Mouse (Mus musculus) left cerebral cortex, postnatal 36 days (tissue): ENCODE results near the gene Gca. TPM values are rescaled to one million over a fixed set of nuclear protein-coding genes. Genes with fewer than 3 reads are reported as not detected.
A peak's percentile ranks its signal among the peaks of the same experiment; 100 is the strongest.

Experiments used
- DNase-seq, 2 experiments: peaks; one replicate each; pipeline ENCODE4 v3.0.0; 2021 to 2022; ENCODE audit warnings: low spot score in 2 of 2, mixed read lengths in 1 of 2
- intact Hi-C: fragments of 180-260 bp; cut with DNase I; formaldehyde crosslinking; loops from one replicate; pipeline ENCODE4 v1.15.1; 2025
- total RNA-seq, 2 experiments: library from RNA; stranded (reverse); gene quantifications; 2 replicates each; pipeline ENCODE4 v1.2.3; 2021

Gene Gca
- total RNA-seq, result 10 to 100 TPM; 15.5 to 24.5 TPM

DNA sequence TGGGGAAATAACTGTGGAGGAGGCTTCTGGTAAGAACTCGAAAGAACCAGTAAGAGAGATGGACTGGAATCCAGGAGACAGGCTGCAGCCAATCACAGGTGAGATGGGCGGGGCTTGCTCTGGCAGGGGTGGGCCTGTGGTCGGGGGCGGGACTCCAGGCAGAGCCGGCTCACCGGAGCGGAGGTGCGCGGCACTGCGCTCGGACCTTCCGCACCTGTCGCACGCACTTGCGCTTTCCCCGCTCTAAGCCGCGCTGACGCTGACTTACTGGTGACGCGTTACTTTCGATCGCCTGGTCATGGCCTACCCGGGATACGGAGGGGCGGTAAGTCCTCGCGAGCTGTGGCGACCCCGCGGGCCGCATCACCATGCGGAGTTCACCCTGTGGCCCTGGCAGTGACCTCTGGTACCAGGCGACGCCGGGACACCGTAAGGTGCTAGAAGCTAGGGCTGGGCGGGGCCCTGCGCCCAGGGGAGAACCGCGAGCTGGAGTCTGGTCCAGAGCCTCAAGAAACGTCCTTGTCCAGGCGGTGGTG is at the start of gene Gca:
Gene Gca (plus strand): TSS at position 151 of the 536 bp plus-strand sequence.
- intact Hi-C loops, result no loop called here
- DNase-seq, result peak; percentile 76 to 81

DNA sequence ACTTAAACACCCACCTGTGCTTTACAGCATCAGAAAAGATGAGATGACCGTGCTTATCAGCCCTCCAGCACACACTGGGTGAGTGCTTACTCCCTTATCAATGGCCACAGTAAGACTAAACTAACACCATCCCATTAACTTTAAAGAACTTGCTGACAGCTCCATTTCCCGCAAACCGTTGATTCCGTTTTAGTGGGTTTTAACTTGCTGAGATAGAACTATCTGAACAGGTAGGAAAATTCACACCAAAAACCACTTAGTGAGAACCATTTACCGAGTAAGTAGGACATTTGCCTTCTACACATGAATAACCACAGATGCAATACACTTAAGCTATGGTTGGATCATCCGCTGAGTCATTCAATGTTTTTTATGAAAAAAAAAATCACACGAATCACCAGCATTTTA is 45.1 kb upstream of the Gca start:
- DNase-seq, result no peak
- intact Hi-C loops, result no loop called here

DNA sequence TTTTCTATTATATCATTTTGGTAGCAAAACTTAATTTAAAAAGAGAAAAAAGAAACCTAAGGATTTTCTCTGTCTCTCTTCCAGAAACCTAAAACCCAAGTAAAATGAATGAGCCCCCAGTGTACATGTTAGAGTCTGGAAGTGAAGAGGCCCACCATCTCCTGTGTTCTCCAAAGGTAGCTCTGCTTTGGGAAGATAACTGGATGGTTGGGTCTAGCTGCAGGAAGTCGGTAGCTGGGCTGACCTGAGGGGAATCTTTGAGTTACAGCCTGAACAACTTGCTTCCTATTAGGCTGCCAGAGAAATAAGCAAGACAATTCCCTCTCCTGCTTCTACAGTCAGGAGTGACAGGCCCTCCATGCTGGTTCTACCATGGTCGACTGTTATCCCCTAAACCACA is 44.4 kb upstream of the Gca start:
- DNase-seq, result no peak
- intact Hi-C loops, result loop anchor here (10.0 kb wide), 1 partner anchor 95 kb away; no protein-coding TSS in a partner anchor

DNA sequence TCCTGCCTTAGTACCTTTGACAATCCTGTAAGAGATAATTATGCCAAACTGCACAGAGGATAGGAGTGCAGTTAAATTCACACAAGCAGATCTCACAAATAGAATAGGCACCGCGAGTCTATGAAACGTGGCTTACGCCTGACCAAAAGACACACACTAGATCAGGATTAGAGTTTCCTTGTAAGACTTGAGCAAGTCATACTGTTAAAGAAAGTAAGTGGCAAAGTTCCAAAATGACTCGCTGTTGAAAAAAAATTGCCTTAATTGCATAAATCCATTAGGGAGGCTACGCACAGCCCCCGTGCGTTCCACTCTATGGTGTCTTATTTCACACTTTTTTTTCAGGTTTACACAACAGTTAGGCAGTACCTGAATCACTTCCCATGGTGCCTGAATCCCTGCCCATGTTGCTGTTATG is 41.1 kb upstream of the Gca start:
- intact Hi-C loops, result loop anchor here (10.0 kb wide), 1 partner anchor 98 kb away; no protein-coding TSS in a partner anchor
- peak in 1 of 2 experiments; percentile 9 for DNase-seq

DNA sequence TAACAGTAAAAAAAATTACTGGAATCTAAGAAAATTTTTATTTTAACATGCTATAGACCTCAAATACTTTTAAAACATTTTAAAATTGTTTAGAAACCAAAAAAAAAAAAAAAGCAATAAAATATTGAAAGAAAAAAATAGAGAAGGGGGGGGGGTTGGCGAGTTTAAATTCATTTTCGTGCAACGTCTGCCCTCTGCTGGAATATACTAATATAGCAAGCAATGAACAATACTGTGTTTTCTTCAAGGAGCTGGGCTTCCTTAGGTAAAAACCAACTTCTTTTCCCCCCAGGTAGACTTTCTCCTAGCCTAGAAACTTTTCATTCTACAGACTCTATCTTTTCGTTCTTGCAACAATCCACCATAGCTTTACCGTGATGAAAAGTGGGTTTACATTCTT is 36.4 kb upstream of the Gca start:
- DNase-seq, result no peak

DNA sequence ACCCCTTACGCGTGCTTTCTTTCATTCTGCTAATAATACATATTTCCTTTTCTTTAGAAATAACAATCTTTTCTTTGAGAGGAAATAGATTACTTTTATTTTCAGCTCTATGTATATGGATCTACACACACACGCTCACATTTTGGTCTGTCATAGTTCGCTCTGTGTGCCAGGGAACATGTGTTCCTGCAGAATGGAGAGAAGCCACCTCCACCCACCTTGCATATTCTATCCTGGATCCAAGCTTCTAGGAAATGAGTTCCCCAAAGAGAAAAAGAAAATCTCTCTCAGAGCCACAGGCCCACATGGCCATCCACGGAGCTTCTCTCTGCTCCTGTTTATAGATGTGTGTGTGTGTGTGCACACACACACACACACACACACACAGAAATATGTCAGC is 35.7 kb upstream of the Gca start:
- intact Hi-C loops, result loop anchor here (5.0 to 10.0 kb wide), 7 partner anchors 56 to 986 kb away; partner anchors contain the start of gene Fap
- peak; percentile 71 to 79 for DNase-seq

More for the DNA sequence above, 36.4 kb upstream of the Gca start:
- intact Hi-C loops, result loop anchor here (5.0 to 10.0 kb wide), 7 partner anchors 55 to 985 kb away; partner anchors contain the start of gene Fap

DNA sequence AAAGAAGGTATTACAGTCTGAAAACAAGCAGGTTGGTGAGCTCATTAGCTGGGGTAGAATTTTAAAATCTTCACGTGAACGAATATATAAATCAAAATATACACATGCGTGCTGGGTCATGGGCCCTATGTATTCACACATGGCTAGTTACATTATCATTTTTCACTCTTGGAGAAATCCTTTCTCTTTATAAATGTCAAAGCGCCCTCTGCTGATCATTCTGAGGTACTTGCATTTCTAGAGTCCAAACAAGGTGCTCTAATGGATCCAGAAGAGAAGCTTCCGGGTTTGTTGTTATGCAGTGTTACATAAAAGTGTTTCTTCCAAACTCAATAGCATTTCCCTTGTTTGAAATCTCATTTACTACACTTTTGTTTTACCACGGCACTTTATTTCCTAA is 33.6 kb upstream of the Gca start:
- intact Hi-C loops, result no loop called here
- DNase-seq, result peak in 1 of 2 experiments; percentile 17

DNA sequence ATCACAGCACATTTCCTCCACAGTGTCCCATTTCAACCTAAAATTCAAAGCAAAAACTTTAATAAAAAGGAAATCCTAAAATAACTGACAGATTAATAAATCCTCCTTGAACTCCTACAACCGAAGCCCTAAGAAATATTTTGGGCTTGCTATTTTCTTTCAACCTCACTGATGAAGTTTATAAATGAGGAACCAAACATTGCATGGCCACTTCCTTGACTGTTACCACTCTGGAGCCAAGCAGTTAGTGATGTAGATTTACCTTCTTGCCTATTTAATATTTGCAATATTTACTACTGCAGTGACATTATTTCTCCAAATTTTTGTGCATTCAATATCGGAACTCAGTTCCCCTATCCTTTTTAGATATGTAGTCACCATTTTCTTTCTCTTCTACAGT is 24.2 kb upstream of the Gca start:
- DNase-seq, result no peak
- intact Hi-C loops, result no loop called here

DNA sequence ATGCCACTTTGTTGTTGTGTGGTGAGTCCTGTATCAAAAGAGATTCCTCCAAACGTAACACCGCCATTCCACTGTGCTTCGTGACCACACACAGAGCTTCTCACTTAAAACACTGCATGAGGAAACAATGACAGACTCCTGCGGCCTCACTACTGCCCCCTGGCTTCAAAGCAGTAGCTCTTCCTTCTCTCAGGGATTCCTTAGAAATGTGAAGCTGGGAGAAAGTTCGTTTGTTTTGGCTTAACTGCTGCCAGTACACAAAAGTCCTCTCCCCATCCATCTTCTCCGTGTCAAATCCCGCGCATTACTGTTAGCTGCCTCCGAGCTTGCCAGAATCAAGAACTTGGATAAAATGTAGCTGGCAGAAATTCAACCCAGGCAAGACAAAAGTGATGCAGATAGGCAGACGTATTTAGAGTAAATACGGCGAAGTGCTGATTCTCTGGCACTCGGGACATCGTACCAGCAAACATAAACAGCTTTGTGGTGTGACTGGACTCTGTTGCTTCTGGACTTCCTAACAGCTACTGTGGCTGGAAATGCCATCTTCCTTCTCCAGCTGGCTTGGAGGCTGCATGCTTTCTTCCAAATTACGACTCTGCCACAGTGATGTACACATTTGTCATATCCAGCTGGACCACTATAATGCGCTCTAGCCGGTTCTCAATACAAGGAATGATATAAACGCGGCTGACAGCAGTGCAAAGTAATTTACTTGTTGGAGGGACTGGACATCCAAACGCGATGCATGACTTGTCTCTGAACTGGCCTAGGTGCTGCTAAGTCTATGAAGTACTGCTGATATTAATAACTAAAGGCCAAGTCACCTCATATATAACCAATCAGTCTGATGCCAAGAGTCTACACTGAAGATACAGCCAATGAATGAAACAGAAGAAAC is 20.4 kb upstream of the Gca start:
- intact Hi-C loops, result no loop called here
- DNase-seq, result no peak

DNA sequence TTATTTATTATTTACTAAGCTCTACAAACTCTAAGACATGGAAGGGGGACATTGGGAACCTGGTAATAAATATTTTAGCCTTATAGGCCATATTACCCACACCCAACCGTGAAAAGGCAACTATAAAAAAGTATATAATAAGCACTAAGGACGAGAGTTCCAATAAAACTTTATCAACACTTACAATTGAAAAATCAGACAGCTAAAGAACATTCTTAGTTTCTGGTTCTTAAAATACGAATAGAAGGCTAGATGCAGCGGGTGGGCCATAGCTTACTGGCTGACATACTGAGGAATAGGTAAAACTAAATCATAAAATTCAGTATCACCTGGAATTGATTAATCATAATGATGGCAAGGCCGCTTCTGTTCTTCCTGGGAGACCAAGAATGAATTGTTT is 19.2 kb upstream of the Gca start:
- intact Hi-C loops, result no loop called here
- no peak for DNase-seq

DNA sequence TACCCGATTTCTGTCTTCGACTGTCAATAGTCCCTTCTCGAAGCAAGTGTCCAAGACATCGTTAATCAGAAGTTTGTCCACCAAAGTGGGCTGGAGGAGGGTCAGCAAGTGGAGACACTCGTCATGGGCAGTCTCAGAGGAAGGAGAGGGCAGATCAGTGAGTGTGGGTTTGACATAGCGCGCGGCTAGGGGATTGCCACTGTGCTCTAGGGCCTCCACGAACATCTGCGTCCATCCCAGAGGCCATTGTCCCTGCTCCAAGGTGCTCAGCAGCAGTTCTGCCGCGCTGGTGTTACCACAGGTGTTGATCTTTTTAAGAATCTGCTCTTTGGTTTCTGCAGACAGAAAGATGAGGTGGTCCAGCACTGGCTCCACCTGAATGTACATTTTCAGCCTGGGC is 18.6 kb upstream of the Gca start:
- intact Hi-C loops, result no loop called here
- DNase-seq, result no peak

DNA sequence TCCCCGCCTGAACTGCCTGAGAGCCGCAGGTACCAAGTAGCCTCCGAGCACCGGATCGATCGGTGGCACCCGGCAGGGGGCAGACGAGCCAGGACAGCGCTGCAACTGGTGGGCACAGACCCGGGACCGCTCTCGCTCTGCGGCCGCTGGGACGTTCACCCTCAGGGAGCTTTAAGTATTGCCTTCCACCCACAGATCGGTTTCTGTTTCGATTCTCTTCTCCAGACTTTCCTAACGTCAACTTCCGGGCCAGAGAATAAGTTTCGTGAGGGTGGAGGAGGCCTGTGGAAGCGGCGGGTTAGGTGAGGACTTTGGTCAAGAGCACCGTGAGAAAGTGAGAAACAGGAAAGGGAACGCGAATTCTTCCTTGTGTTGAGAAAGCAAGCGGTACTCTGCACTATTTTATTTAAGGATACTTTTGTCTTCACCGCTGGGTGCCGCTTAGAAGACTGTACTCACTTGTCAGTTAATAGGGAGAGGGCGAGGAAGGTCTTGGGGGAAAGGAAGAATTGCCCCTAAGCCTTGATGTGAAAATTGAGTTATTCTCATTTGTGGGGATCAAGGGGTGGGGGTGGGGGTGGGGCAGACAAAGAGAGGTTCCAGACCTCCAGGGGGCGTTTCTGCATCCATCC is 18.0 kb upstream of the Gca start, which contains the start of gene Ifih1:
Gene Ifih1 (minus strand): TSS at position 242 of the 632 bp plus-strand sequence.
- intact Hi-C loops, result no loop called here
- peak in 1 of 2 experiments; percentile 18 for DNase-seq

DNA sequence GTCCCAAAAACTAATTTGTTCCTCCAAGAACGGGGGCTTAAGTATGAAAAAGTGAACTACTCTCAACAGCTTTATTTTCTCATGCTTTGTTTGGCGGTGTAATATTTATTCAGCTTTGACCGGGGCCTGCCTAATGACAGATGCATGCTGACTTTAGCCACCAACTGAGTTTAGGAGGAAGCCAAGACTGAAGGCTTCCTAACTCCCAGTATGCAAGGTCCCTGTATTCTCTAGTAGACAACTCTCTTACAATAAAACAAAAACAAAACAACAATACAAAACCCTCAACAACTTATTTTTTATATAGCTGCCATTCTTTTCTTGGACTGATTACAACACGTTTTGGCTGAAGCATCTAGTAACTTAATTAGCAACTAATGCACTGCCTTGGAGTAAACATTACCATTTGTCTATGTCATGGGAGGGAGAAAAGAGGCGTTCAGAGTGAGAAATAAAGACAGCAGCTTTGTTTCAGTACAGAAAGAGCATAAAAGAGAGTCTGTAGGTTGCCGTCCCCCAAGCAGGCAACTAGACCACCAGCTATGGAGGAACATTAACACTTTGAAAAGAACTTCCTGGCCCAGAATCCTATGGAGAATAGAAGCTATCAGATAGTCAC is 17.3 kb upstream of the Gca start:
- no peak for DNase-seq
- intact Hi-C loops, result no loop called here

DNA sequence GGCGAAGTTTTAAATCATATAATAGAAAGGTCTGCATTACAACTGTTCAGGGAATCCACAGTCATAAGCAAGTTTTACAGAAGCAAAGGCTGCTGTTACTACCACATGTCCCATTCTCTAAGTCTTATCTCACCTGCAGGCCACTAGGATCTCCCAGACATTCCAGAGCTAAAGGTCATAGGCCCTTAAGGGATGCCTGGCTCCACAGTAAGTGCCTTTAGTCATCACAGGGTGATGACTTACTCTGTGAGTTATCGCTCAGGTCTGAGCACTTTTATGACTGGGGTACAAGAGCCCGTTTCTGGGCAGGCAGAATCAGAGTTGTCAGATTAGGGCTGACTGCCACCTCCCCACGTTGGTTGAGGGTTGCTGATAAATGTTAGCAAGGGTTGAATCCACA is 12.2 kb upstream of the Gca start:
- no peak for DNase-seq

DNA sequence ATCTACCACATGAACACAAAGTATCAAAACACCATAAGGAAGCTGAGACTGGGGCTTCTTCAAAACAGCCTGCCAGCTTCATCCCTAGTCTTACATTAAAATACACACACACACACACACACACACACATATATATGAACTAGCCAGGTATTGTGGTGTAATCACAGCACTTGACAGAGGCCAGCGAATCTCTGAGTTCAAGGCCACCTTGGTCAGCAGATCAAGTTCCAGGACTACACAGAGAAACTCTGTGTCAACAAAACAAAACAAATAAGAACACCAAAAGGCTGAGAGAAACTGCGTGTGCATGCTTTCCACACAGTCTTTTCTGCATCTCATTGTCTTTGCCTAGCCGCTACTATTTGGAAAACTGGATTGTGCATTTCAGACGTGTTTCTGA is 11.6 kb upstream of the Gca start:
- no peak for DNase-seq
- intact Hi-C loops, result loop anchor here (5.0 kb wide), 1 partner anchor 800 kb away; no protein-coding TSS in a partner anchor

More for the DNA sequence above, 12.2 kb upstream of the Gca start:
- intact Hi-C loops, result loop anchor here (5.0 kb wide), 1 partner anchor 800 kb away; no protein-coding TSS in a partner anchor

DNA sequence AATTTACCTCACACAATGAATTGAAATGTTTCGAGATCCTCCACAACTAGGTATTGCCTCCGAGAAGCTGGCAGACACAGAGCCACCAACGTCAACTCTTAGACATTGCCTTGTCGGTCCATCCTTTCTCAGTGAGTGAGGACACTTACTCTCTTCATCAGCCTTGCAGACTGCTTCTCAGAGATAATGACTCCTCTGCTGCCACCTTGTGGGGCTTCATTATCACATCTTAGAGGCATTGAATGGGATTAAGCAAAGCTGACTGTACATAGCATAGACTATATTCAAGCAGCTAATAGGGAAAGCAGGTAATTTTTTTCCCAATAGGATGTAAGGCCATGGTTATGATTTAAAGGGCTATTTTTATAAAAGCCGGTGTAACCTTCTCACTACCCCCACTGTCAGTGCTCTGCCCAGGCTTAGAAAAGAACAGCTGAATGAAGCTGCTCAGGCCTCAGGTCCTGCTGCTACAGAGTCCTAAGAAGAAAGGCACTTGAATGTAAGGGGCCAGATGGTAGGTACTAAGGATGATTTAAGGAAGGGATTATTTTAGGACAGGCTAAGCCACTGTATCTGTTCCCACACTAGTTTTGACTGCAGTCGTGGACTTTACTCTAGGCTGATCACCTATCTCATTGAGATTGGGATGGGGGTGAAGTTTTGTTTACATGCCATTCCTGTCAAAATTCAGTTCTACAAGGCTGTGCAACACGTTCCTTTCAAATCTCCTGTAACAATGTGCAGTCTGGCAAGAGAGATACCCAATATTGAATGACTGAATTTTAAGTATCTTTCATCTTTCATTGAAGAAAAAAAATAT is 9.4 kb upstream of the Gca start:
- peak; percentile 39 to 67 for DNase-seq
- intact Hi-C loops, result loop anchor here (5.0 kb wide), 1 partner anchor 798 kb away; no protein-coding TSS in a partner anchor

DNA sequence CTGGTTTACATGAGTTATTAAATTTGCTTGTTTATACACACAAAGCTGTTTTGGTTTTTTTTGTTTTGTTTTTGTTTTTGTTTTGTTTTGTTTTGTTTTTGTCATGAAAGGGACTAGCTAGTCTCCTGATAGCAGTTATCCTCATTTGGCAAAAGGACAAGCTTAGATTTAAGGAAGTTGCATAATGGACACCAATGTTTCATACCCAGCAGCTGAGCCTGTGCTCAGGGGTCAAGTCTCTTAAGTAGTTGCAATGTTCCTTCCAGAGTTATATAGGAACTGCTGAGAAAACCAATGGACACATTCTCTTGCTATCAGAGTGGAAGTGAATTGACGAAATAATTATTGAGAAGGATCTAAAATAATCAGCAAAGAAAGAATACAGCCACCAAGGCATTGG is 8.0 kb upstream of the Gca start:
- no peak for DNase-seq
- intact Hi-C loops, result no loop called here

DNA sequence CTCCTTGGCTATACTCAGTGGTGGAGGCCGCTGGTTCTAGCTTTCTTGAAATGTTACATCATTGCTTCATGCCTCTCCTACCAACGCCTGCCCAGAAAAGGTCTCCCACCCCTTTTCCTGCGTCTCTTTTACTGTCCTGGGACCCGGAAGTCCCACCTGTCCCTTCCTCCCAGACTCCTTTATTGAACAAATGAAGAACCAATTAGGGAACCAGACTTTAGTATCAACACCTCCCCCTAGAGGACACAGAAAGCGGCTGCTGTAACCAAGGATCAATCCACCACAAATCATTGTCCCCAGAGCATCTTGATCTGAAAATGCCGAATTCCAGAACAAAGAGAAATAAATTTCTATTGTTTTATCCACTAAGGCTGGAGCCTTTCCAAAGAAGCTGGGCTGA is 3.5 kb upstream of the Gca start:
- no peak for DNase-seq
- intact Hi-C loops, result no loop called here

DNA sequence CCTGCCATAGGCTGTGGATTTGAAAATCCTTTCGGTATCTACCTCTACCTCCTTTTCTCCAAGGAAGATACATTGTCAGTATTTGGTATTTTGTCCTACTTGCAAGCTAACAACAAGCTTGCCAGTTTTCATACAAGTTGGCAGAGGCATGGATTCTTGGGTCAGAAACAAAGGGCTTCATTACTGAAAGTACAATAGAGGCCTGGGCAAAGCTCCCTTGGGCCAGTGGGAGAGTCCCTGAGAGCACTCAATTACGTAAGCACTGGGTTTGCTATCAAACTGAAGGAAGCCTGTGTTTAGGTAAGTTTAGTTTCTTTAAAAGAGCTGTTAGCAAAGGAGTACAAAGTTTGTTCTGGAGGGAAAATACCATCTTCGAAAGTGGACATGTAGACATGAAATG is 1.5 kb upstream of the Gca start:
- DNase-seq, result no peak
- intact Hi-C loops, result no loop called here
